Mouse (Mus musculus) liver, embryonic 11.5 days (tissue): ENCODE results near the gene Rcl1. TPM values are rescaled to one million over a fixed set of nuclear protein-coding genes. Genes with fewer than 3 reads are reported as not detected.

ENCODE experiments used
- microRNA counts: library from miRNA; unstranded; fragments of <30 nt; microRNA quantifications from one replicate; lab custom pipeline; 2015
- microRNA-seq: library from miRNA; unstranded; fragments of <30 nt; microRNA quantifications from one replicate; pipeline ENCODE4, GENCODE M21; 2017; ENCODE audit warnings: borderline number of aligned reads
- polyA plus RNA-seq: library from polyadenylated mRNA; unstranded; fragments of >200 nt; fragmentation: Nextera tagmentation; extraction: Ambion mirVana; gene quantifications from 2 replicates; pipeline ENCODE4 v1.2.1, GENCODE M21; 2014

Rcl1 gene
- polyA plus RNA-seq, 1 experiment from 2014 or later: 114 TPM

MicroRNA genes within 50 kb of the gene (microRNA counts, 519-probe panel; counts per million panel counts)
- microRNA mmu-miR-101b (lab: Ali Mortazavi, UCI): 5,958 counts per million, percentile 65 among the panel's probes with 10 or more counts

Small RNA genes lying within 50 kb of the gene (microRNA-seq; reads per million reads assigned to microRNA genes)
- 3,056 reads per million, percentile 86 among the genes with 10 or more reads in this experiment for gene Mir101b

Other genes with a start within 250 kb of the Rcl1 start
- gene Plpp6, start 137.4 kb upstream of the Rcl1 start, polyA plus RNA-seq: 3.8 and 5.0 TPM in 2 replicates
- 0.70 and 1.2 TPM in 2 replicates for gene 4430402I18Rik, start 133.6 kb upstream of the Rcl1 start, polyA plus RNA-seq
- 27.9 and 29.6 TPM in 2 replicates for gene Cdc37l1, start 111.0 kb upstream of the Rcl1 start, polyA plus RNA-seq
- 90.6 and 98.4 TPM in 2 replicates for gene Ak3, start 53.4 kb upstream of the Rcl1 start, polyA plus RNA-seq
- 18.1 and 20.2 TPM in 2 replicates for gene Jak2, start 150.5 kb downstream of the Rcl1 start, polyA plus RNA-seq
- 3.1 and 3.2 TPM in 2 replicates for gene Insl6, start 224.0 kb downstream of the Rcl1 start, polyA plus RNA-seq
- gene Rln1, start 233.3 kb downstream of the Rcl1 start, polyA plus RNA-seq: not detected in 2 replicates